Mouse (Mus musculus) left cerebral cortex, postnatal 10 days (tissue): ENCODE results near the gene Cmip. TPM values are rescaled to one million over a fixed set of nuclear protein-coding genes. Genes with fewer than 3 reads are reported as not detected.

ENCODE experiments used
- DNase-seq, 2 experiments: peaks; one replicate each; pipeline ENCODE4 v3.0.0; 2021 to 2022; ENCODE audit warnings: low spot score in 2 of 2, mixed read lengths in 1 of 2; ENCODE audit errors: extremely low spot score in 1 of 2
- intact Hi-C: fragments of 180-260 bp; cut with DNase I; formaldehyde crosslinking; loops from one replicate; pipeline ENCODE4 v1.15.1; 2025
- total RNA-seq, 2 experiments: library from RNA; stranded (reverse); gene quantifications; 2 replicates each; pipeline ENCODE4 v1.2.3; 2021

Gene Cmip
- total RNA-seq, result 100 to 1,000 TPM; 369 to 379 TPM

DNA sequence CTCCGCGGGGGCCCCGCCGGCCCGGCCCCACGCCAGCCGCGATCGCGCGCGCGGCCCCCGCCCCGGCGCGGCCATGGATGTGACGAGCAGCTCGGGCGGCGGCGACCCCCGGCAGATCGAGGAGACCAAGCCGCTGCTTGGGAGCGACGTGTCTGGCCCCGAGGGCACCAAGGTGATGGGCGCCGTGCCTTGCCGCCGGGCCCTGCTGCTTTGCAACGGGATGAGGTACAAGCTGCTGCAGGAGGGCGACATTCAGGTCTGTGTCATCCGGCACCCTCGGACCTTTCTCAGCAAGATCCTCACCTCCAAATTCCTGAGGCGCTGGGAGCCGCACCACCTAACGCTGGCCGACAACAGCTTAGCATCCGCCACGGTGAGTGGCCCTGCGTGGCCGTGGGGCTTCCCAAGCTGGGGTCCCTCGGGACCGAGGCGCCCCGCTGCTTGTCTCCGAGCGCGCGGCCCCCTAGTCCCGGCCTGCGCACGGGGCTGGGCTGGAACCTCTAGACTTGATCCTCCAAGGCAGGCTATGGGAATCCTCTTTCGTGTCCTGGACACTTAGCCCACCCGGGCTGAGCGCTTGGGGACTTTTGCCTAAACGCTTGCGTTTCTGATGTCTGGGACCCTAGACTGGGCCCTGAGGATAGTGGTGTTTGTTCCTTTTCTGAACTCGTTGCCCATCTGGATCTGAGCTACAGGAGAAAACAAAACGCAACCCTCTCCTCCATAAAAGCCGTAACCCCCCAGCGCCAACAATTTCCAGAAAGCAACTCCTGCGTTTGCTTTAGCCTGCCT lies at the start of gene Cmip:
TSS of gene Cmip (plus strand) at position 36 of the 792 bp plus-strand sequence.
- intact Hi-C loops, result loop anchor here (5.0 kb wide), 1 partner anchor 80 kb away; no protein-coding TSS in a partner anchor
- DNase-seq, result peak in 1 of 2 experiments; percentile 66

DNA sequence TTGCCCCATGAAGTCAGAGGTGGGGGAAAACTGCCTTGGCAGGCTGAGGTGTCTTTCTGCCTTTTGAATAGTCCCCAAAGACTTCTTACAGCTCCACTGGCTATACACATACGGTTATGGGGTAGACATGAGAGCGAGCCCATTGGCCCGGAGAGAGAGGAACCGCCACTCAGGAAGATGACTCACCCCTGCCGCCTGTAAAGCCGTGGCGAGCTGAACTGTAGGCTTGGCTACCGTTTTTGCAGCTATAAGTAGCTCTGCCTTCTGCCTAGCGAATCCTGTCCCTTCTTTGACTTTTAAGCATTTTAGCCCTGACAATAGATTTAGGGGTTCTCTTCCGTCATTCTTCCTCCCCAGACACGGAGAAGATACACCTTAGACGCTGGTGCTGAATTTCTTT lies 47.7 kb upstream of the Cmip start:
- intact Hi-C loops, result no loop called here
- DNase-seq, result no peak

DNA sequence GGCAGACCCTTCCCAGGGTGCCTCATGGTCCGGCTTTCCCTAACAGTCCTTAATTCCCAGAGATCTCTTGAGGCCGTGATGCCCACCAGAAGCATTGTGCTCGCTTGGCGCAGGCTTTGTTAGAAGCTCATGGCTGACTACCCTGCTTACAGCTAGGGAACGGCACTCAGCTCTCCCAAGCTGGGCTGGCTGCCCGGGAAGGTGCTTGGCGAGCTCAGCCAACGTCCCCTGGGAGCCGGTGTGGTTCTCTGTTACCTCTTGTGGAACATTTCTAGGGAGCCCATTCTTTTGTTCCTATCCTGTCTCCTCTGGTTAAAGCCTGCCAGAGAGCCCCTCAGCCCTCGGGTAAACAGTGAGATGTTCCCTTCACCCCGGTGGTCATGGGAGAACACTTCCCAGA lies 44.8 kb upstream of the Cmip start:
- DNase-seq, result no peak
- intact Hi-C loops, result no loop called here

DNA sequence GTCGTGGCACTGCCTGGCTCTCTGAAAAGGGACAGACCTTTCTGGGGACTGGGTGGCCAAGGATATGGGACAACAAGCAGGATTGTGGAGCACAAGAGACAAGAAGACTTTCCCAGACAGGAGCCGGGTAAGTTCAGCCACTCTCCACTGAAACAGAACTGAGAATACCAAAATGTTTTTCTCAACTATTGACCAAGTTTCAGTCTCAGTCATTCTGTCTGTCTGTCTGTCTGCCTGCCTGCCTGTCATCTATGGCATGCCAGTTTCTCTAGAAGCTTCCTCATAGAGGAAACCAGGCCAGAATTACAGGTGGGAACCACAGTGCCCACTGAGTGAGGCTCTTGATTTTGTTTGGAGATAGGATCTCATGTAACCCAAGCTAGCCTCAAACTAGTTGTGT lies 39.1 kb upstream of the Cmip start:
- intact Hi-C loops, result no loop called here
- DNase-seq, result no peak

DNA sequence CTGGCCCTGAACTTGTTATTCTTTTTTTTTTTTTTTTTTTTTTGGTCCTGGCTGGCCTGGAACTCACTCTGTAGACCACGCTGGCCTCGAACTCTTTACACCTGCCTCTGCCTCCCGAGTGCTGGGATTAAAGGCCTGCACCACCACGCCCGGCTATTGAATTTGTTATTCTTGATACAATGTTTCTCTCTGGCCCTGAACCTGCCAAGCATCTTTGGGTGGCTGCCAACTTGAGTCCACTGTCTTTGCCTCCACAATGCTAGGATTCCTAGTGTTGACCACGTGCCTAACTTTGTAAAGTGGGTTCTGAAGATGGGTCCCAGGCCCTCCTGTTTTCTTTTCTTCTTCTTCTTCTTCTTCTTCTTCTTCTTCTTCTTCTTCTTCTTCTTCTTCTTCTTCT lies 34.5 kb upstream of the Cmip start:
- intact Hi-C loops, result loop anchor here (10.0 kb wide), 1 partner anchor 342 kb away; no protein-coding TSS in a partner anchor
- DNase-seq, result no peak

DNA sequence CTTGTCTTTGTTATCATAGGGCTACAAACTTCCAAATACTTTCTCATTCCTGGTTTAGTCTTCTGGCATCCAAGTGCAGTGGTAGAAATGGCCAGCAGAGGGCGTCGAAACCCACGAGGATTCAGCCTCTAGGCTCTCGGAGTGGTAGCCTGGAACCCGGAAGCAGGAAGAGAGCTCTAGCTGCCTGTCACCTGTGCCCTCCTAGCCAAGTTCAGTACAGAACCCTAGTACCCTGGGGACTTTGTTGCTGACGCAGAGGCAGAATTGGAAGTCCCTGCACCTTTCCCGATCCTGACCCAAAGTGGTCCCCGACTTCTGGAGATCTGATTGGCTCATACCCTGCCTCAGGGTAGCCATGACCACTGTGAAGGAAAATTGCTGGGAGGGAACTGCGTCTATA lies 32.2 kb upstream of the Cmip start:
- peak; percentile 74 to 84 for DNase-seq
- intact Hi-C loops, result loop anchor here (2.0 to 10.0 kb wide), 2 partner anchors 242 to 340 kb away; no protein-coding TSS in a partner anchor

DNA sequence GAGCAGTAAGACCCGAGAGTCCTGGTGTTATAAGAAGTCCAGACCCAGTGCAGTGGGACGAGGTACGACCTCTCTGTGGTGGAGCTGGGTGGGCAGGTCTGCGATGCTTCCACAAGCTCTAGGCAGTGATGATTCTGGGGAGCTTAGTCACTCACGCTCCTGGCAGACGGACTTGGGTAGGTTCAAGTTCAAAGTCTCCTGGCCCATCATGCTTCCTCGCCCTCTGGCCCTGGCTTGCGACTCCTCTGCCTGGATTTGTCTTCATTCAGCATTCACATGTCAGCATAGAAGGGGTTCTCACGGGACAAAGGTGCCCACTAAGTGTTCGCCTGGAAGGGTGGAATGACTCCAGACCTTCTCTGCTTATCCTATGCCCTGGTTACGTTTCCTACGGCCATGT lies 30.6 kb upstream of the Cmip start:
- DNase-seq, result no peak
- intact Hi-C loops, result loop anchor here (10.0 kb wide), 1 partner anchor 338 kb away; no protein-coding TSS in a partner anchor

DNA sequence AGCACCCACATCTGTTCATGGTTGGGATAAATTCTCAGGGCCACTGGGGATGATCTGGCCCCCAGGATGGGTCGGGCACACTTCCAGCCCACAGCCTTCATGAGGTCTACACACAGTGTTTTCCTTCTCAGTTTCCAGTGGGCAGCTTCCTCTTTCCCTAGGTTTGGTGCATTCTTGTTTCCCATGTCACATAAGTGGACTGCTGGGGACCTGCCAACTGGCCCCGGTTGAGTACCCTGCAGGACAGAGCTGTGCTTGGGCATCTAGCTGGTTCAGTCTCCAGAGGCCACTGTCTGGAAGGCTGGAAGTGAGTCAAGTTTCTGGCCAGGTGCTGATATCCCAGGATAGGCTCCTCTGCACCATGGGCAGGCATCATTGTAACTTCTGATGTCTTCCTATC lies 29.5 kb upstream of the Cmip start:
- no peak for DNase-seq
- intact Hi-C loops, result loop anchor here (10.0 kb wide), 1 partner anchor 337 kb away; no protein-coding TSS in a partner anchor

DNA sequence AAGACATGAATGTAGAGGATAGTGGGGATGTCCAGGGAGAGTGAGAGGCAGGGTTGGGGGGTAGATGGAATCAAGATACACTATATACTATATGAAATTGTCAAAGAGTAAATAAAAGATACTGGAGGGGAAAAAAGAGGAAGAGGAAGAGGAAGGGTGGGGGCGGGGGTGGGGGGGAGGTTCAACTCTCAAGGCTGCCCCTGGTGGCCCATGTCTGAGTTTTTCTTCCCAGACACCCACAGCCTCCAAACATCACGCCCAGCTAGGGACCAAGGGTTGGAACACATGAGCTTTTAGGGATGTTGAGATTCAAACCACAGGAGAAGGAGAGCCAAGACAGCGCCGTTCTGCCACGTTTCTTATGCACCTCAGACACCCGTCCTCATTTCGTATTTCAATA lies 23.7 kb upstream of the Cmip start:
- no peak for DNase-seq
- intact Hi-C loops, result no loop called here

DNA sequence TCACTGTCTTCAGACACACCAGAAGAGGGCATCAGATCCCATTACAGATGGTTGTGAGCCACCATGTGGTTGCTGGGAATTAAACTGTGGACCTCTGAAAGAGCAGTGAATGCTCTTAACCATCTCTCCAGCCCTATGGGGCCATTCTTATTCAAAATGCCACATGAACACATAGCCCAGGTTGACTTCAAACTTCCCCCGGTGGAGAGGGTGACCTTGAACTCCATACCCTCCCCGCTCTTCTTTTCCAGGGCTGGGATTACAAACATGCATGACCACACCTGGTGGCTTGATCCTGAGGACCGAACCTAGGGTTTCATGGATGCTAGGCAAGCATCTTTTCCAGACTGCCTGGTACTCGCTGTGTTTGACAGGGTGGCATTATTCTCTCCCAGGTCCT lies 20.3 kb upstream of the Cmip start:
- intact Hi-C loops, result no loop called here
- DNase-seq, result no peak

DNA sequence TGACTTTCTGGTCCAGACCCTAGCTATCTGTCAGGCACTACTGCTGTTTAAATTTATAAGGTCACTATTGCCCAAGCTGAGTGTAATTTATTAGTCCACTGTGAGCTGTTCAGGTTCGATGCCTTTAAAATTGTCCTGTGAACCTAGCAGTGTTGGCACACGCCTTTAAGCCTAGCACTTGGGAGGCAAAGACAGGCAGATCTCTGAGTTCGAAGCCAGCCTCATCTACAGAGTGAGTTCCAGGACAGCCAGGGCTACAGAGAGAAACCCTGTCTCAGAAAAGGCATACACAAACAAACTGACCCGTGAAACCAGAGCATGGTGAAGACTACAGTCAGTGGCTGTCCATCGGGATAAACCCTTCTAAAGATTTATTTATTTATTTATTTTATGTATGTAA lies 16.5 kb upstream of the Cmip start:
- intact Hi-C loops, result no loop called here
- DNase-seq, result no peak

DNA sequence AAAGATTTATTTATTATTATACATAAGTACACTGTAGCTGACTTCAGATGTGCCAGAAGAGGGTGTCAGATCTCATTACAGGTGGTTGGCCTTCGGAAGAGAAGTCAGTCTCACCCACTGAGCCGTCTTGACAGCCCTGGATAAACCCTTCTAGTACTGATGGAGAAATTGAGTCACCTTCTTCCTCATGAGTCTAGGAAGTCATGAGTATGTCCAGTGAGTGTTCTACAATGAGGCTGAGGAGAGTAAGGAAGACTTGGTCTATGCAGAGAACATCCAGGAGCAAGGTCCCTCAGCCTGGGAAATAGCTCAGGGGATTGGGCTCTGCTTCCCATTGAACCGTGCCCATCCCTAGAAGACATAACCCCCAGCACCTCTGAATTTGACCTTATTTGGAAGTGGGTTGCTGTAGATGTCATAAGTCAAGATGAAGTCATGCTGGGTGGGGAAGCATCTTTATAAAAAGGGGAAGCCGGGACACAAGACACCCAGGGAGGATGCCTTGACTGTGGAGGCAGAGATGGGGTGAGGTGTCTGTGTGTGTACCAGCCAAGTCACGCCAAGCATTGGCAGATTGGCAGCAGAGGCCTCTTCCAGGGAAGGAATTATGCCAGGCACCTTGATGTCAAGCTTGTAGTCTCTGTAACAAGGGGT lies 15.9 kb upstream of the Cmip start:
- DNase-seq, result no peak
- intact Hi-C loops, result no loop called here

DNA sequence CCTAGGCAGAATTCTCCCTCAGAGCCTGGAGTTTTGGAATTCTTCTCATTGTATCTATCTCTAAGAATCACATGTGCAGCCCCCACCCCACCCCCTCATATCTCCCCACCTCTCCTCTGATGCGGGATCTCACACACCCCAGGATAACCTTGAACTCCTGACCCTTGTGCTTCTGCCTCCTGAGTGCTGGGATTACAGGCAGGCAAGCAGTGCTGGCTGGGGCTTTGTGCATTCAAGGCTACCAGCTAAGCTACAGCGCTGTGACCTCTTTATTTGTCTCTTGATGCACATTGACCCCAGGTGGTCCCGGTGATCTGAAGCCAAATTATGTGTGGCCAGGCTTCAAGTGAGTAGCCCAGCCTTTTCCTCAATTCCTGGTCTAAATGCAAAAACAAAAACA lies 15.0 kb upstream of the Cmip start:
- intact Hi-C loops, result no loop called here
- no peak for DNase-seq

DNA sequence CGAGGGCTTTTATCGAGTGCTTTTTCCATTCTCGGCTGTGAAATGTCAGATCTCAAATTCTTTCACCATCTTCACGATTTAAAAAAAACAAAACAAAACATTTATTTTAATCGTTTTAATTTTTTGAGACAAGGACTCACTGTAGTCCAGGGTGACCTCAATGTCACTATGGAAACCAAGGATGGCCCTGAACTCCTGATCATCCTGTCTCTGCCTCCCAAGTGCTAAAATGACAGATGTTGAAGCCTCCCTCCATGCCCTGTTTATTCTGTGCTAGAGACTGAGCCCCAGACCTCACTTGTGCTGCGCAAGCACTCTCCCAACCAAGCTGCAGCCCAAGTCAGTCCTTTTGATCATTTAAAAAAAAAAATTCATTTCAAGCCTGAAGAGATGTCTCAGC lies 14.6 kb upstream of the Cmip start:
- intact Hi-C loops, result no loop called here
- no peak for DNase-seq

DNA sequence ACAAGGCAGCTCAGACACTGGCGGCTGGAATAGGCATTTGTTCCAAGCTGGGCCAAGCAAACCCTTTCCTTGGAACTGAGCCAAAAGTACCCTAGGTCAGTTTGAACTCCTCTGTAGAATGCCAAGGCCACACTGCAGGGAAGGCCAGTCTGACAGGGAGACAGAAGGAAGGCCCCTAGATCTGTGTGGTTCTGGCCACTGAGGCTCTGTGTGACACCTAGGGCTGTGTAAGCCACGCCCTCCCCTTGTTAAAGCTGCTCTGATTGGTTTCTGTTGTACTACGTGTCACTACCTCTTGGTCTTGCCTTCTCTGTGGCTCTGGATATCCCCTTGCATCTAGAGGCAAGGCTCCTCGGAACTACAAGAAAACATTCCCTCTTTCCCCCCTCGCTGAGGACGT lies 12.3 kb upstream of the Cmip start:
- no peak for DNase-seq
- intact Hi-C loops, result no loop called here

DNA sequence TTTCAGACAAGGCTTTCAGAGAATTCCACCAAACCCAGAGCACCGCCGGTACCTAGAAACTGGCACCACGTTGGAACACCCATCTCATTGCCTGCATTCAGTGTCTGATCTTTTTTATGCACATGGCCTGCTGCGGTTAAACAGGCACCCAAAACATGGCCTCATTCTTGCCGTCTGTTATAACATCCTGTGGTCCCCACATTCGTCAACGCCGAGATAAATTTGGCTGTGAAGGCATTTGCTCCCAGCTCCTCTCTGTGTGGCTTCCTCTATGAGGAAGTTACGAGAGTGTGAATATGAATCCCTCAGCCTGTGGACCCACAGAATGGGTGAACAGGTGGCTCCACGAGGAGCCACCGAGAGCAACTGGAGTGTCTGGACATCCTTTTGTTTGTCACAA lies 8.5 kb upstream of the Cmip start:
- no peak for DNase-seq
- intact Hi-C loops, result no loop called here

DNA sequence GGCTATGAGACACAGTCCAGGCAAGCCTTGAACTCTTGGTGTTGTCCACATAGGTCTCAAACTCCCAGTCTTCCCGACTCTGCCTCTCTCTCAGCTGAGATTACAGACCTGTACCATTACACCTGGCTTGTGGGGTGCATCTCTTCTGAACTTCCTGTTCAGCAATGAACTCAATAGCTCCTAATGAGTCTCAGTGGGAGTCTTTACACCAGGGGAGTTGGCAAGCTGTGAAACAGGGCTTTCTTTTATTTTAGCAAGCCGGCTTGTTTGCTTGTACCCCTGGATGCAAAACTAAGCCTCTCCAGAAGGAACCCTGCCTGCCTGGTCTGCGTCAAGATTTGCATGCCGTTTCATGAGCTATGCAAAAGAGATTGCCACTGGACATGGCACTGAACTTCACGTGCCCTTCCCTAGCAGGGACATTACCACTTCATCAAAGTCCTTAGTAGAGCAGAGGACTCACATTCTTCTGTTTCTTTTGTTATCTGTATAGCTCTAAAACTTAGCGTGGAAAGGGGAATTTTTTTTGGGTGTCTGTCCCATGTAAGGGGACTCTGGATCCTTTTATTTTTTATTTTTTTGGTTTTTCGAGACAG lies 5.7 kb upstream of the Cmip start:
- DNase-seq, result no peak
- intact Hi-C loops, result no loop called here

DNA sequence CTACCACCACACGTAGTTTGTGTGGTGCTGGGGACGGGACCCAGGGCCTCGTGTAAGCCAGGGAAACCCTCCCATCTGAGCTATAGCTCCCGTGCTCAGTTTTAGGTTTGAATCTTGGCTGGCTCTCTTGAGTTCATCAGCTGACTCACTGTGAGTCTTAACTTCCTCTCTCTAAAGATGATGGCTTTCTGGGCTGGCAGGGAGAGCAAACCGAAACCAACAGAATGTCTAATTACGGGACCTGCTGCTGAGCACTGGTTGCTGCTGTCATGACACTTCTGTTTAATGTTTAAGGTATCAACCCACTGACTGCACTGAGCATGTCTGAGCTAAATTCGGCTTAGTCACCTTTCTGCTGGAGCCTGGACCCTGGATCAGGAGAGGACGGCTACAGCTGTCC lies 4.2 kb upstream of the Cmip start:
- no peak for DNase-seq
- intact Hi-C loops, result no loop called here

DNA sequence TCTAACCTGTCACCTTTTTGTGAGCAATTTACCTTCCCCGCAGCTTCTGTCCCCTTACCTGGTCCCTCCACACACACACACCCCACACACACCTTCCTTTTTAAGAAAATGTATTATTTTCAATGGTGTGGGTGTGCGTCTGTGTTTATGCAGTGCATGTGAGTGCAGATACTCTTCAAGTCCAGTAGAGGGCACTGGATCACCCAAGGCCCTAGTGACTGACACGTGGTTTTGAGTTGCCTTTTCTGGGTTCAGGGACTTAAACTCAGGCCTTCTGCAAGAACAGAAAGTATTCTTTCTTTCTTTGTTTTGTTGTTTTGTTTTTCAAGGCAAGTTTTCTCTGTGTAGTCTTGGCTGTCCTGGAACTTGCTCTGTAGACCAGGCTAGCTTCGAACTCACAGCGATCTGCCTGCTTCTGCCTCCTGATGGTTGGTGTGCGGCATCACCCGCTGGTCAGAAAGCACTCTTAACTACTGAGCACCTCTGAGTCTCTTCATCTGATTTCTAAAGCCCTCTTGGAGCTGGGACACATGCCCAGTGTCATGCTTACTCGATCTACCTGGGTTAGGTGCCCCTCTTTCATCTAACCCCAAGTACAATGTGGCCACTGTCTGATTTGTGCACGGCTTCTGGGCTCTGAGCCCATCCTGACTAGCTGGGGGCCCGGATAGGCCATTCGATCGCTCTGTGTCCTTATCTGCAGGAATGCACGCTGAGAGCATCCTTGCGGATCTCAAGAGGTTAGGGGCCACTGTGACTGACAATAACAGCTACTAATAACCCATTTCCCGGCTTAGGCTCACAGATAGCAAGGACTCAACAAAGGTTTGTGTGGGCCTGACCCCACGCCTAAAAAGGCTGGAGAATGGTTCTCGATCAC lies 3.2 kb upstream of the Cmip start:
- intact Hi-C loops, result no loop called here
- no peak for DNase-seq
